Mouse (Mus musculus) small intestine, adult 2 months (tissue): ENCODE data around the gene Stk33.

Experiments
- CTCF ChIP-seq: fragments of 200-500 bp; IDR thresholded peaks from 2 replicates; pipeline ENCODE4 v1.5.1; 2012; ENCODE audit warnings: low read depth, mild to moderate bottlenecking, control low read depth, inconsistent platforms, low read length, moderate library complexity, mixed read lengths; ENCODE audit not compliant: insufficient replicate concordance, insufficient read length; ENCODE audit errors: extremely low read depth
- POLR2A ChIP-seq: fragments of 200-500 bp; IDR thresholded peaks from 2 replicates; pipeline ENCODE4 v1.6.1; 2012; ENCODE audit warnings: low read depth, mild to moderate bottlenecking, control low read depth, inconsistent platforms, low read length, moderate library complexity

DNA sequence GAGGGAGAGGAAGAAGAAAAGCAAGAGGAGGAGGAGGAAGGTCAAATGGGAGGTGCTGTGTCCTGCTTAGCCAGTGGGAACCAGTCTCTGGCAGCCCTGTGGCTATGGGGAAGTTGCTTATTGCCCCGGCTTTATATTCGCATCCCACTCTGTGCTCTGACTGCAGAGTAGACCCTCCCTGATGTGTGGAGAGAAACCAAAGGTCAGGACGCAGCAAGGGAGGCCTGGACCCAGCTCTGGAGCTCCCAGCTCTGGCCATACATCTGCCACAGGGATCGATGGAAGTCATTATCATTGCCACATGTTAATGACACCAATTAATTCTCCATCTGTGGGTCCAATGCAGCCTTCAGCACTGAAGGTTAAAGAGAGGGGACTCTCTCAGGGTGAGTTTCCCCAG, 171.5 kb downstream of the Stk33 start:
- TF ChIP-seq CTCF (no peak), POLR2A (no peak)
